Mouse (Mus musculus): ENCODE measurements around the gene Neurl4. TPM values are rescaled to one million over a fixed set of nuclear protein-coding genes. Genes with fewer than 3 reads are reported as not detected.

Gene Neurl4
- polyA plus RNA-seq, 1 experiment from 2014 or later = 17.8 TPM

- Histone ChIP-seq H3K27me3 (replicated peaks; ENCODE audit: control insufficient read depth, insufficient read depth, low read length) (peaks cover 8% of the 10 kb centered on the region; the same call in 1 of the 2 replicates), H3K9ac (ENCODE audit: low read depth, low read length) (no peak overlapping the region), H3K36me3 (ENCODE audit: control insufficient read depth, insufficient read depth, low read length) (no peaks in the 10 kb centered on the region), H3K4me2 (ENCODE audit: low read length) (no peak overlapping the region), H3K9me3 (ENCODE audit: control insufficient read depth, low read length) (no peaks in the 10 kb centered on the region), H3K27ac (ENCODE audit: low read depth, low read length) (no peak overlapping the region), H3K4me1 (ENCODE audit: control insufficient read depth, insufficient read depth, low read depth, low read length) (peaks cover 15% of the 10 kb centered on the region), H3K4me3 (ENCODE audit: low read length) (no peak overlapping the region)
- 81% methylated on average over 4 of the region's 4 CpGs for WGBS
- no peak for ATAC-seq
Measured at GRCm38 (mm10) chr11:69933066-69933465, 32.2 kb downstream of the Neurl4 start.

GRCm38 (mm10) chr11:69934169-69934568 is 33.3 kb downstream of the Neurl4 start:
- Histone ChIP-seq H3K4me3 (ENCODE audit: low read length) (0 out of 2 replicates have a peak overlapping the region, but pooled peaks have one; percentile 7), H3K4me2 (ENCODE audit: low read length) (peak overlapping the region; percentile 42)
- ATAC-seq = peak; percentile 50; the same call in 1 of the 2 replicates

GRCm38 (mm10) chr11:69934681-69935080 is 33.8 kb downstream of the Neurl4 start:
- Histone ChIP-seq H3K4me3 (ENCODE audit: low read length) (no peak overlapping the region), H3K4me1 (ENCODE audit: control insufficient read depth, insufficient read depth, low read depth, low read length) (peaks cover 15% of the 10 kb centered on the region), H3K36me3 (ENCODE audit: control insufficient read depth, insufficient read depth, low read length) (no peaks in the 10 kb centered on the region), H3K4me2 (ENCODE audit: low read length) (no peak overlapping the region; the same call in 1 of the 2 replicates), H3K9ac (ENCODE audit: low read depth, low read length) (no peak overlapping the region), H3K27ac (ENCODE audit: low read depth, low read length) (no peak overlapping the region), H3K9me3 (ENCODE audit: control insufficient read depth, low read length) (no peaks in the 10 kb centered on the region), H3K27me3 (replicated peaks; ENCODE audit: control insufficient read depth, insufficient read depth, low read length) (peaks cover 11% of the 10 kb centered on the region)
- ATAC-seq = no peak
- 19% methylated on average over 6 of the region's 6 CpGs for WGBS

More at GRCm38 (mm10) chr11:69934169-69934568, 33.3 kb downstream of the Neurl4 start:
- Histone ChIP-seq H3K27ac (ENCODE audit: low read depth, low read length) (no peak overlapping the region), H3K27me3 (replicated peaks; ENCODE audit: control insufficient read depth, insufficient read depth, low read length) (peaks cover 11% of the 10 kb centered on the region), H3K4me1 (ENCODE audit: control insufficient read depth, insufficient read depth, low read depth, low read length) (peaks cover 15% of the 10 kb centered on the region), H3K9me3 (ENCODE audit: control insufficient read depth, low read length) (no peaks in the 10 kb centered on the region), H3K36me3 (ENCODE audit: control insufficient read depth, insufficient read depth, low read length) (no peaks in the 10 kb centered on the region), H3K9ac (ENCODE audit: low read depth, low read length) (no peak overlapping the region)
- under 1% methylated on average over 18 of the region's 18 CpGs for WGBS

GRCm38 (mm10) chr11:69935137-69935879 is 34.4 kb downstream of the Neurl4 start, which contains the start of gene Ybx2:
Gene Ybx2, plus strand, starts transcription at chr11:69935796.
- 2% methylated on average over 54 of the region's 62 CpGs for WGBS
- peak; percentile 92 for ATAC-seq
- H3K27ac ChIP-seq (ENCODE audit: low read depth, low read length) = 0 out of 2 replicates have a peak within 1 kb of the TSS, but pooled peaks have one; percentile 5

GRCm38 (mm10) chr11:69936156-69936555 is 35.3 kb downstream of the Neurl4 start:
- Histone ChIP-seq H3K36me3 (ENCODE audit: control insufficient read depth, insufficient read depth, low read length) (no peaks in the 10 kb centered on the region), H3K9ac (ENCODE audit: low read depth, low read length) (peak overlapping the region; percentile 70), H3K4me1 (ENCODE audit: control insufficient read depth, insufficient read depth, low read depth, low read length) (peaks cover 15% of the 10 kb centered on the region), H3K27me3 (replicated peaks; ENCODE audit: control insufficient read depth, insufficient read depth, low read length) (peaks cover 11% of the 10 kb centered on the region), H3K9me3 (ENCODE audit: control insufficient read depth, low read length) (no peaks in the 10 kb centered on the region), H3K4me2 (ENCODE audit: low read length) (peak overlapping the region; percentile 99), H3K4me3 (ENCODE audit: low read length) (peak overlapping the region; percentile 68), H3K27ac (ENCODE audit: low read depth, low read length) (no peak overlapping the region)
- under 1% methylated on average over 30 of the region's 30 CpGs for WGBS
- ATAC-seq = no peak

More at GRCm38 (mm10) chr11:69935137-69935879, 34.4 kb downstream of the Neurl4 start, which contains the start of gene Ybx2:
- Histone ChIP-seq H3K9ac (ENCODE audit: low read depth, low read length) (peak within 1 kb of the TSS; percentile 70), H3K4me2 (ENCODE audit: low read length) (peak within 1 kb of the TSS; percentile 99), H3K4me3 (ENCODE audit: low read length) (peak within 1 kb of the TSS; percentile 68), H3K9me3 (ENCODE audit: control insufficient read depth, low read length) (no peaks in the 10 kb centered on the region), H3K4me1 (ENCODE audit: control insufficient read depth, insufficient read depth, low read depth, low read length) (peaks cover 15% of the 10 kb centered on the region), H3K27me3 (replicated peaks; ENCODE audit: control insufficient read depth, insufficient read depth, low read length) (peaks cover 11% of the 10 kb centered on the region), H3K36me3 (ENCODE audit: control insufficient read depth, insufficient read depth, low read length) (no peaks in the 10 kb centered on the region)

GRCm38 (mm10) chr11:69936714-69937347 is 36.0 kb downstream of the Neurl4 start:
- H3K27ac ChIP-seq (ENCODE audit: low read depth, low read length) = no peak overlapping the region
- peak overlapping the region; percentile 99 for H3K4me2 ChIP-seq (ENCODE audit: low read length)
- H3K4me3 ChIP-seq (ENCODE audit: low read length) = peak overlapping the region; percentile 68
- H3K9me3 ChIP-seq (ENCODE audit: control insufficient read depth, low read length) = no peaks in the 10 kb centered on the region
- no peak overlapping the region for H3K9ac ChIP-seq (ENCODE audit: low read depth, low read length)
- no peak for ATAC-seq
- no peaks in the 10 kb centered on the region for H3K36me3 ChIP-seq (ENCODE audit: control insufficient read depth, insufficient read depth, low read length)
- peaks cover 11% of the 10 kb centered on the region for H3K27me3 ChIP-seq (replicated peaks; ENCODE audit: control insufficient read depth, insufficient read depth, low read length)
- peaks cover 15% of the 10 kb centered on the region for H3K4me1 ChIP-seq (ENCODE audit: control insufficient read depth, insufficient read depth, low read depth, low read length)
- WGBS = 36% methylated on average over 9 of the region's 9 CpGs

GRCm38 (mm10) chr11:69937385-69937784 is 36.5 kb downstream of the Neurl4 start:
- ATAC-seq = no peak
- peaks cover 11% of the 10 kb centered on the region for H3K27me3 ChIP-seq (replicated peaks; ENCODE audit: control insufficient read depth, insufficient read depth, low read length)
- no peak overlapping the region for H3K27ac ChIP-seq (ENCODE audit: low read depth, low read length)
- no peaks in the 10 kb centered on the region for H3K36me3 ChIP-seq (ENCODE audit: control insufficient read depth, insufficient read depth, low read length)
- H3K9me3 ChIP-seq (ENCODE audit: control insufficient read depth, low read length) = no peaks in the 10 kb centered on the region
- H3K9ac ChIP-seq (ENCODE audit: low read depth, low read length) = no peak overlapping the region
- peaks cover 15% of the 10 kb centered on the region for H3K4me1 ChIP-seq (ENCODE audit: control insufficient read depth, insufficient read depth, low read depth, low read length)
- H3K4me3 ChIP-seq (ENCODE audit: low read length) = no peak overlapping the region
- no peak overlapping the region for H3K4me2 ChIP-seq (ENCODE audit: low read length)
- 60% methylated on average over 4 of the region's 4 CpGs for WGBS

- Histone ChIP-seq H3K4me2 (ENCODE audit: low read length) (no peak overlapping the region), H3K4me3 (ENCODE audit: low read length) (no peak overlapping the region), H3K9me3 (ENCODE audit: control insufficient read depth, low read length) (no peaks in the 10 kb centered on the region), H3K27ac (ENCODE audit: low read depth, low read length) (no peak overlapping the region), H3K36me3 (ENCODE audit: control insufficient read depth, insufficient read depth, low read length) (no peaks in the 10 kb centered on the region), H3K9ac (ENCODE audit: low read depth, low read length) (no peak overlapping the region), H3K27me3 (replicated peaks; ENCODE audit: control insufficient read depth, insufficient read depth, low read length) (peaks cover 11% of the 10 kb centered on the region), H3K4me1 (ENCODE audit: control insufficient read depth, insufficient read depth, low read depth, low read length) (peaks cover 15% of the 10 kb centered on the region)
- ATAC-seq = no peak
- WGBS = 76% methylated on average over 5 of the region's 5 CpGs
Measured at GRCm38 (mm10) chr11:69937834-69938233, 37.0 kb downstream of the Neurl4 start.

GRCm38 (mm10) chr11:69938401-69938979 is 37.6 kb downstream of the Neurl4 start:
- Histone ChIP-seq H3K27ac (ENCODE audit: low read depth, low read length) (no peak overlapping the region), H3K9me3 (ENCODE audit: control insufficient read depth, low read length) (no peaks in the 10 kb centered on the region), H3K9ac (ENCODE audit: low read depth, low read length) (no peak overlapping the region), H3K36me3 (ENCODE audit: control insufficient read depth, insufficient read depth, low read length) (no peaks in the 10 kb centered on the region), H3K4me3 (ENCODE audit: low read length) (no peak overlapping the region), H3K4me1 (ENCODE audit: control insufficient read depth, insufficient read depth, low read depth, low read length) (peaks cover 15% of the 10 kb centered on the region), H3K4me2 (ENCODE audit: low read length) (no peak overlapping the region), H3K27me3 (replicated peaks; ENCODE audit: control insufficient read depth, insufficient read depth, low read length) (peaks cover 11% of the 10 kb centered on the region)
- ATAC-seq = no peak
- 32% methylated on average over 9 of the region's 9 CpGs for WGBS
